Mouse (Mus musculus) CD4-positive, CD25-positive, alpha-beta regulatory T cell, adult 2 months (primary cell): ENCODE measurements around the gene Ptpro.

Experiments
- DNase-seq: peaks from one replicate; pipeline ENCODE4 v3.0.0-alpha.2; 2012; ENCODE audit warnings: low read depth, low spot score

Gene Ptpro

GRCm38 (mm10) chr6:137252194-137252886 is at the start of gene Ptpro:
TSS of gene Ptpro (plus strand) at chr6:137252319.
- no peak for DNase-seq

GRCm38 (mm10) chr6:137202661-137203060 is 49.5 kb upstream of the Ptpro start:
- DNase-seq: no peak

GRCm38 (mm10) chr6:137205662-137206400 is 46.3 kb upstream of the Ptpro start:
- peak; percentile 21 for DNase-seq

GRCm38 (mm10) chr6:137207126-137207525 is 45.0 kb upstream of the Ptpro start:
- DNase-seq: no peak

GRCm38 (mm10) chr6:137209992-137210391 is 42.1 kb upstream of the Ptpro start:
- DNase-seq: no peak

- no peak for DNase-seq
Measured at GRCm38 (mm10) chr6:137210991-137211390, 41.1 kb upstream of the Ptpro start.

- DNase-seq: no peak
Measured at GRCm38 (mm10) chr6:137211441-137211840, 40.7 kb upstream of the Ptpro start.

- no peak for DNase-seq
Measured at GRCm38 (mm10) chr6:137217841-137218463, 34.2 kb upstream of the Ptpro start.

- no peak for DNase-seq
Measured at GRCm38 (mm10) chr6:137252887-137253242, 746 bp downstream of the Ptpro start.

- DNase-seq: no peak
Measured at GRCm38 (mm10) chr6:137253415-137253814, 1.3 kb downstream of the Ptpro start.

- DNase-seq: no peak
Measured at GRCm38 (mm10) chr6:137261033-137261432, 8.9 kb downstream of the Ptpro start.

- no peak for DNase-seq
Measured at GRCm38 (mm10) chr6:137262087-137262486, 10.0 kb downstream of the Ptpro start.

- no peak for DNase-seq
Measured at GRCm38 (mm10) chr6:137268019-137268418, 15.9 kb downstream of the Ptpro start.

- no peak for DNase-seq
Measured at GRCm38 (mm10) chr6:137268592-137268991, 16.5 kb downstream of the Ptpro start.

- DNase-seq: no peak
Measured at GRCm38 (mm10) chr6:137272513-137272912, 20.4 kb downstream of the Ptpro start.

GRCm38 (mm10) chr6:137277587-137277994 is 25.5 kb downstream of the Ptpro start:
- DNase-seq: no peak

GRCm38 (mm10) chr6:137279576-137279975 is 27.5 kb downstream of the Ptpro start:
- no peak for DNase-seq

GRCm38 (mm10) chr6:137281541-137282049 is 29.5 kb downstream of the Ptpro start:
- no peak for DNase-seq

GRCm38 (mm10) chr6:137282050-137282449 is 29.9 kb downstream of the Ptpro start:
- DNase-seq: no peak

- DNase-seq: no peak
Measured at GRCm38 (mm10) chr6:137286376-137286775, 34.3 kb downstream of the Ptpro start.

- no peak for DNase-seq
Measured at GRCm38 (mm10) chr6:137287788-137288187, 35.7 kb downstream of the Ptpro start.

GRCm38 (mm10) chr6:137288264-137288663 is 36.1 kb downstream of the Ptpro start:
- DNase-seq: no peak
